Mouse (Mus musculus) T-helper 2 cell (primary cell): ENCODE results near the gene Rbm5.

Experiments used
- in situ Hi-C: fragments of 300-600 bp; cut with MboI, MseI; formaldehyde crosslinking; loops from one replicate; pipeline ENCODE4 v1.15.1; 2025; ENCODE audit warnings: high pct_unique_total_duplicates

The Rbm5 gene

GRCm38 (mm10) chr9:107770374-107771290, at the start of gene Rbm5:
Gene Rbm5 (minus strand): TSS chr9:107770996.
- in situ Hi-C loops: loop anchor here (25.0 kb wide), 1 partner anchor 933 kb away; no protein-coding TSS in a partner anchor

- in situ Hi-C loops: no loop called here
Measured at GRCm38 (mm10) chr9:107812132-107812531, 41.3 kb upstream of the Rbm5 start.

- in situ Hi-C loops: no loop called here
Measured at GRCm38 (mm10) chr9:107810985-107811384, 40.2 kb upstream of the Rbm5 start.

GRCm38 (mm10) chr9:107791714-107792113, 20.9 kb upstream of the Rbm5 start:
- in situ Hi-C loops: no loop called here

- in situ Hi-C loops: loop anchor here (5.0 kb wide), 1 partner anchor 55 kb away; no protein-coding TSS in a partner anchor
Measured at GRCm38 (mm10) chr9:107782536-107783203, 11.9 kb upstream of the Rbm5 start.

- in situ Hi-C loops: no loop called here
Measured at GRCm38 (mm10) chr9:107776809-107777208, 6.0 kb upstream of the Rbm5 start.

- in situ Hi-C loops: loop anchor here (25.0 kb wide), 1 partner anchor 937 kb away; no protein-coding TSS in a partner anchor
Measured at GRCm38 (mm10) chr9:107774411-107774810, 3.6 kb upstream of the Rbm5 start.

- in situ Hi-C loops: loop anchor here (25.0 kb wide), 1 partner anchor 934 kb away; no protein-coding TSS in a partner anchor
Measured at GRCm38 (mm10) chr9:107771782-107772181, 986 bp upstream of the Rbm5 start.

- in situ Hi-C loops: loop anchor here (25.0 kb wide), 1 partner anchor 933 kb away; no protein-coding TSS in a partner anchor
Measured at GRCm38 (mm10) chr9:107770037-107770373, 791 bp downstream of the Rbm5 start.

GRCm38 (mm10) chr9:107769445-107770000, 1.3 kb downstream of the Rbm5 start:
- in situ Hi-C loops: loop anchor here (25.0 kb wide), 1 partner anchor 932 kb away; no protein-coding TSS in a partner anchor

- in situ Hi-C loops: loop anchor here (25.0 kb wide), 1 partner anchor 932 kb away; no protein-coding TSS in a partner anchor
Measured at GRCm38 (mm10) chr9:107768851-107769250, 1.9 kb downstream of the Rbm5 start.

GRCm38 (mm10) chr9:107759593-107759992, 11.2 kb downstream of the Rbm5 start:
- in situ Hi-C loops: loop anchor here (25.0 kb wide), 1 partner anchor 922 kb away; no protein-coding TSS in a partner anchor

- in situ Hi-C loops: loop anchor here (25.0 kb wide), 1 partner anchor 913 kb away; no protein-coding TSS in a partner anchor
Measured at GRCm38 (mm10) chr9:107750378-107750777, 20.4 kb downstream of the Rbm5 start.

GRCm38 (mm10) chr9:107748063-107748462, 22.7 kb downstream of the Rbm5 start:
- in situ Hi-C loops: loop anchor here (10.0 kb wide), 2 partner anchors 797 to 1543 kb away; partner anchors contain the start of gene Twf2

- in situ Hi-C loops: loop anchor here (10.0 kb wide), 2 partner anchors 797 to 1543 kb away; partner anchors contain the start of gene Twf2
Measured at GRCm38 (mm10) chr9:107747310-107747709, 23.5 kb downstream of the Rbm5 start.

GRCm38 (mm10) chr9:107746679-107747078, 24.1 kb downstream of the Rbm5 start:
- in situ Hi-C loops: loop anchor here (10.0 kb wide), 2 partner anchors 798 to 1542 kb away; partner anchors contain the start of gene Twf2

GRCm38 (mm10) chr9:107744061-107744460, 26.7 kb downstream of the Rbm5 start:
- in situ Hi-C loops: loop anchor here (10.0 kb wide), 2 partner anchors 801 to 1539 kb away; partner anchors contain the start of gene Twf2

- in situ Hi-C loops: no loop called here
Measured at GRCm38 (mm10) chr9:107738841-107739202, 32.0 kb downstream of the Rbm5 start.

- in situ Hi-C loops: no loop called here
Measured at GRCm38 (mm10) chr9:107738020-107738840, 32.6 kb downstream of the Rbm5 start.

- in situ Hi-C loops: no loop called here
Measured at GRCm38 (mm10) chr9:107736185-107736485, 34.7 kb downstream of the Rbm5 start.
